Mouse (Mus musculus) thymus, postnatal 10 days (tissue): ENCODE measurements at regions not wholly inside any gene's neighbourhood (a gene's known extent, or its start where the extent isn't known, plus 50 kb on each side); places are given as distances from the start of the nearest gene placed in this dataset.

Experiments
- DNase-seq, 2 experiments: peaks; one replicate each; pipeline ENCODE4 v3.0.0; 2021; ENCODE audit warnings: low spot score in 2 of 2

GRCm38 (mm10) chr7:37230641-37231347 lies 532.9 kb downstream of the Tshz3 start:
- DNase-seq: no peak

- no peak for DNase-seq
Measured at GRCm38 (mm10) chr7:37240832-37241231, 532.6 kb downstream of the Zfp536 start.

GRCm38 (mm10) chr7:37241781-37242180 lies 531.7 kb downstream of the Zfp536 start:
- no peak for DNase-seq

GRCm38 (mm10) chr7:37242476-37242875 lies 531.0 kb downstream of the Zfp536 start:
- DNase-seq: no peak

- DNase-seq: no peak
Measured at GRCm38 (mm10) chr7:37246156-37246555, 527.3 kb downstream of the Zfp536 start.

- no peak for DNase-seq
Measured at GRCm38 (mm10) chr7:37254431-37254830, 519.0 kb downstream of the Zfp536 start.

GRCm38 (mm10) chr7:37255840-37256239 lies 517.6 kb downstream of the Zfp536 start:
- DNase-seq: no peak

GRCm38 (mm10) chr7:37259293-37259692 lies 514.1 kb downstream of the Zfp536 start:
- DNase-seq: no peak

- DNase-seq: no peak
Measured at GRCm38 (mm10) chr7:37262846-37263245, 510.6 kb downstream of the Zfp536 start.

GRCm38 (mm10) chr7:37267404-37267803 lies 506.0 kb downstream of the Zfp536 start:
- no peak for DNase-seq

- no peak for DNase-seq
Measured at GRCm38 (mm10) chr7:37270841-37271240, 502.6 kb downstream of the Zfp536 start.

- no peak for DNase-seq
Measured at GRCm38 (mm10) chr7:37290018-37290417, 483.4 kb downstream of the Zfp536 start.

- no peak for DNase-seq
Measured at GRCm38 (mm10) chr7:37290493-37291045, 482.9 kb downstream of the Zfp536 start.

- no peak for DNase-seq
Measured at GRCm38 (mm10) chr7:37291726-37292125, 481.7 kb downstream of the Zfp536 start.

GRCm38 (mm10) chr7:37292554-37292953 lies 480.9 kb downstream of the Zfp536 start:
- DNase-seq: no peak

- no peak for DNase-seq
Measured at GRCm38 (mm10) chr7:37298888-37299287, 474.6 kb downstream of the Zfp536 start.

GRCm38 (mm10) chr7:37305463-37305862 lies 468.0 kb downstream of the Zfp536 start:
- no peak for DNase-seq

GRCm38 (mm10) chr7:37307191-37307590 lies 466.2 kb downstream of the Zfp536 start:
- DNase-seq: no peak

GRCm38 (mm10) chr7:37324653-37325052 lies 448.8 kb downstream of the Zfp536 start:
- DNase-seq: no peak

- no peak for DNase-seq
Measured at GRCm38 (mm10) chr7:37333451-37333850, 440.0 kb downstream of the Zfp536 start.

GRCm38 (mm10) chr7:37335212-37335611 lies 438.2 kb downstream of the Zfp536 start:
- no peak for DNase-seq

GRCm38 (mm10) chr7:37336171-37336850 lies 437.1 kb downstream of the Zfp536 start:
- no peak for DNase-seq
